Mouse (Mus musculus) skeletal muscle tissue, adult 2 months (tissue): ENCODE measurements at regions not wholly inside any gene's neighbourhood (a gene's known extent, or its start where the extent isn't known, plus 50 kb on each side); places are given as distances from the start of the nearest gene placed in this dataset.

Experiments
- DNase-seq: peaks from one replicate; pipeline ENCODE4 v3.0.0-alpha.2; 2012; ENCODE audit warnings: low read depth, low spot score

DNA sequence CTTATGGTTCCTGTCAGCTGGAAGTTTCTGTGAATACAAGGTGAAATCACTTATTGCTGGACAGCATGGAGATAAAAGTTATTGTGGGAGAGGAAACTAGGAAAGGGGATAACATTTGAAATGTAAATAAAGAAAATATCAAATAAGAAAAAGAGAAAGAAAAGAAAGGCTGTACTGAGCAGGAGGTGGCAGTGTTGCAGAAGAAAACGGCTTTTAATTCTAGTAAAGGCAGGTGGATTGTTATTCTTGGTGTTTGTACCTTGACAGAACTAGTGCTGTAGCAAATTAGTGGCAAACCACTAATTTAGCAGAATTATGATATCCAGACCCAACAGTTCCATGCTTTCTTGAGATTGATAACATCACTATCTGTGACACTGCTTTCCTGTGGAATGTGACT lies 52.6 kb downstream of the Gm10358 start:
- DNase-seq, result no peak

DNA sequence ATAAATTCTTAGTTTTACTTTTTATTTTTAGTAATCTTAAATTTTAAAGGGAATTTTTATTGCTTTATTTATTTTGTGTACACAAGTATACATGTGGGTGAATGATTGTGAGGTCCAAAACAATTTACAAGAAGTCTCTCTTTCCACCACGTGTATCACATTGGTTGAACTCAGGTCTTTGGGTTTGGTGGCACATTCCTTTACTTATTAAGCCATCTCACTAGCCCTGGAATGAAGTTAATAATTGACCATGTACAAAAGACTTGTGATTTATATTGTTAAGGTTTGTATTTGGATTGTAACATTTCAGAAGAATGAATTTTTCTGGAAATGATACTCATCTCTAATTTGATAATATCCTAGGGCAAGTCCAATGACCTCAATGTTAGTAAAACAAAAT lies 56.2 kb downstream of the Gm10358 start:
- no peak for DNase-seq

DNA sequence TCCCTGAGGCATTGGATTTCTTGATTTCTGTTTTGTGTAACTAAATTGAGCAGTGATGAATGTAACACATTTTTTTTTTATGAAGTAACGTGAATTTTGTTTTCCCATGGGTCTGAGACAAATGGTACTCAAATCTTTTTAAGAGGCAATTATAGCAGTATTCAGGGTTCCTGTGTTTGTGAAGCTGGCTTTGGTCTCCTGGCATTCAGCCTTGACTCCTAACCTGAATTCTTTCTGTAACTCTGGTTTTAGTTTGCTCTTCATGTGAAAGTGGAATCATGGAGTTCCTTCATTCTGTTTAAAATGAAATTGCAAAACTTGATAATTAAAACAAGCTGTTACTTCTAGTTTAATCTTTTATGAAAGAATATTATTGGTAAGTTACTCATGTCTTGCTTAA lies 58.3 kb downstream of the Gm10358 start:
- peak; percentile 34 for DNase-seq

DNA sequence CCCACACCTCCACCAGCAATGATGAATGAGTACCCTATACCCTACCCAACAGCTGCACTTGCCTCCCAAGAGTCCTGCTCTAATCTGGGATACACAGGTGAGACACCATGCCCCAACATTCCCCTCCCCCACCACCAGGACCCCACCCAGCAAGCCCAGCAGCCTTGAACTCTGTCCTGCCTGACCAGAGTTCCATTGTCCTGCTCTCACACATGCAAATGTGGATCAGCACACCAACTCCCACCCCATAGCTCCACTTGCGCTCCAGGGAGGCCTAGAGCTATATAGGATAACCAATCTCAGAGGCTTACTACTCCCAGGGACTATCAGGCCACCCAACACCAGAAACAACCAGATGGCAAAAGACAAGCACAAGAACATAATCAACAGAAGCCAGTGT lies 85.8 kb downstream of the Gm10358 start:
- no peak for DNase-seq

DNA sequence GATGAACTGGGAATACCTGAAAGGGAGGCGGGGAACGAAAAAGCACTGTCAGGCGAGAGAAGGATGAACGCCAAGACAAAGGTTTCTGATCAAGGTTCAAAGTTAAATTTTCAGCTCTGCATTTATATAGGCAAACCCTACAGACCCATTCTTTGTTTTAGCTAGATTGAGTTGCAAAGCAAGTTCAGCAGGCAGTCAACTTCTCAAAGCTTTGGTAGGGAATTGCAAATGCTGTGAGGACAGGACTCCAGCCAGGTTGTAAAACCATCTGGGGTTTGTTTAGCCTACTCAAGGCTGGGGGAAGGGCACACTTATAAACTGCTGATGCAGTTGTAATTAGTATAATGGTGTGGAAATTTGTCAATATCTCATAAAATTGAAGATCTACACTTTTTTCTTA lies 87.9 kb downstream of the Gm10358 start:
- no peak for DNase-seq

DNA sequence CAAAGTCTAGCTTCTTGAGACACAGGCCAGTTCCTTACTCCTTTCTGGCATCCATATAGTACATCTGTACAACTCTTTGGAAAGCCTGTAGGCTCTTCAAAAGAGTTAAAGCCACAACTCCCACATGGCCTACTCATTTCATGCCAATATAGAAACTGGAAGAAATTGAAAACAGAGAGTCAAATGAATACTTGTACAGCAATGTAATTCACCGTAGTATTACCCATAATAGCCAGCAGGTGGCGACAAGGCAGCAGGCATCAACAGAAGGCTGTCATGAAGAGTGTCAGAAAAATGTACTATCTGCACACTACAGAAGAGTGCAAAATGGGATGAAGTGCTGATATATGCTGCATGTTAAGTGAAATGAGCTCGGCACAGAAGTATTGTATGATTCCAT lies 90.5 kb downstream of the Gm10358 start:
- peak; percentile 25 for DNase-seq

DNA sequence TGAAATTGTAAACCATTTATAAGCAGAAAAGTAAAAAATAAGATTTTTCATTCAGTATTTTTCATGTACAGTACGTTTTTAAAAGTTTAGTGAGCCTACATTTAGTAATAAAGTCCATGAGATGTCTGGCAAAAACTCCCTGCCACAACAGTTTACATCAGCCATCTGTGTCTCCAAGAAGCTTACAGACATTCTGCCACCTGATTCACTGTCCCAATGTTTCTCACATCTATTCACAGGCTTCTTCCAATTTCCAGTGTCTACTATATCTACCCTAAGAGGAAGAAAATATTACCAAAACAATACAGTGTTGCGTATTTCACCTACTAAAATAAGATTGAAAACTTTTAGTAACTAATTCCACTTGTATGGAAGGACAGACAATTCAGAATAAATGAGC lies 95.7 kb downstream of the Rasd2 start:
- no peak for DNase-seq

DNA sequence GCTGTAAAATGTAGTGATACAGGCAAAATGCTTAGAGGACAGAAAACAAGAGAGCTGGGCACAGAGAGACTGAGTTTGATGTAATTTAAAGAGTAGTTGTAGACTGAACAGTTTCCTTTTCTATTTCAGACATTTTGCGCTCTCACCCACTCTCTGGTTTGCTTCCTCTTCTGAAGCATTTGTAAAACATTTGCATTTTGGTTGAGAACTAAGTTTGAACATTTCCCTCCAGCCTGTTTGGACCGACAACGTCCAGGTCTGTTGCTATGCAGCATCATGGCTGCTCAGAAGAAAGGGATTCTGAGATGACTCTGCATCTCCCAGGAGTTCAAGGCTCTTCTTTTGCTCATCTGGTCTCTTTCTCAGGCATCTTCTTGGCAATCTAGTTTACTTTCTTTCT lies 78.2 kb downstream of the Rasd2 start:
- DNase-seq, result no peak

DNA sequence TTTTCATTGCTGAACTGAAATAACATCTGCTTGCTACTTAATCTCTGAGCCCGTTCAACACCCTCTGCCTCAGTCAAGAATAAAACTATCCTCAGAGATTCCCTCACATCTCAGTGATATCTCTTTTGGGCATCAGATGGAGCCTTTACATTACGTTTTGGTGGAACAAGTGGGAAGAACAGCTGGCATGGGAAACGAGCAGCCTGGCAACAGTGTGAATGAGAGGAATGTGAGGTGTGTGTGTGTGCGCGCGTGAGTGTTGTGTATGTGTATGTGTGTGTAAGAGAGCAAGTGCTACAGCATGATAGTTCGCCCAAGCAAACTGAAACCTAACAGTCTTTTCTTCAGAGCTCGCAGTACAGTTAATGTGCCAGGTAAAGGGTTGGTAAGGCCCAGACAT lies 76.2 kb downstream of the Rasd2 start:
- no peak for DNase-seq
